Mouse (Mus musculus): ENCODE measurements around the gene Sparcl1.

Sparcl1 gene

DNA sequence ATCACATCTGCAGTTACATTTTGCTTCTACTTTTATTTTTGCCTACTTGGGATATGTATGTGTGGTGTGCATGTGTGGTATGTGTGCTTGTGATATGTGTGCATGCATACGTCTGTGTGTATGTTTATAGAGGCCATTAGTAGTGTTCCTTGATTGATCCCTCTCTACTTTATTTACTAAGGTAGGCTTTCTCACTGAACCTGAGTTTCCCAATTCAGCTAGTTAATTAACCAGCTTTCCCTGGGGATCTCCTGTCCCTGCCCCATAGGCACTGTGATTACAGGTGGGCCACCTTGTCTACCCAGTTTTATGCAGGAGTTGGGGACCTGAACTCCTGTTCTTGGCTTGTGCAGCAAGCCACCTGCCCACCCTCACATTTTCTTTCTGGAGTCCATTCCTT lies 76.8 kb downstream of the Sparcl1 start:
- TF ChIP-seq POU5F1 (IDR thresholded peaks at IDR 0.05; ENCODE audit: borderline replicate concordance, low read length) (no peak), NANOG (IDR thresholded peaks at IDR 0.05; ENCODE audit: borderline replicate concordance, low read length) (no peak), CTCF (conservative IDR thresholded peaks at IDR 0.05; ENCODE audit: low read length) (no peak)
- 0 out of 2 replicates have a peak, but pooled peaks cover 2% of the 10 kb centered on the region for H3K4me1 ChIP-seq (replicated peaks; ENCODE audit: low read depth, low read length)
- H3K36me3 ChIP-seq (ENCODE audit: insufficient read depth, low read length), result no peaks in the 10 kb centered on the region
- peaks cover 17% of the 10 kb centered on the region for H3K9me3 ChIP-seq (ENCODE audit: low read length)
- H3K4me3 ChIP-seq (replicated peaks; ENCODE audit: low read length), result no peak overlapping the region
- no peaks in the 10 kb centered on the region for H3K27me3 ChIP-seq (ENCODE audit: insufficient read depth, low read length)

DNA sequence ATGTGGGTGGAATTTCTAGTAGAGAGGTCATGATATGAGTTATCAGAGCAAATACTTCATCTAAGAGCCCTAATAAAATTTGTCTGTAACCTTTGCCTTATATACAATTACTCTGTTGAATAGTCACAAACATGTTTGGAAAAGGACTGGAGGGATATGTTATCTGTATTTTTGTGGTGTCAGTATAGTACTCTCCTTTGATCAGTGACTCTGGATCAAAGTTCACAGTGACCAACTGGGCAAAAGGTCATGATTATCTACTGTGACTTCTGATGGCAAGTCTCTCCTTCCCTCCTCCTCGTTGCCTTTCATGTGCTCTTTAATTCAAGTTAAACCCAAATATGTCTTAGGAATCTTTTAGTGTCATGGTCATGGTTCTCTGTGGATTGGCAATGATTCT lies 77.7 kb downstream of the Sparcl1 start:
- no peaks in the 10 kb centered on the region for H3K36me3 ChIP-seq (ENCODE audit: insufficient read depth, low read length)
- TF ChIP-seq POU5F1 (IDR thresholded peaks at IDR 0.05; ENCODE audit: borderline replicate concordance, low read length) (no peak), NANOG (IDR thresholded peaks at IDR 0.05; ENCODE audit: borderline replicate concordance, low read length) (no peak), CTCF (conservative IDR thresholded peaks at IDR 0.05; ENCODE audit: low read length) (no peak)
- H3K4me3 ChIP-seq (replicated peaks; ENCODE audit: low read length), result no peak overlapping the region
- no peaks in the 10 kb centered on the region for H3K27me3 ChIP-seq (ENCODE audit: insufficient read depth, low read length)
- H3K4me1 ChIP-seq (replicated peaks; ENCODE audit: low read depth, low read length), result peaks cover 10% of the 10 kb centered on the region
- peaks cover 17% of the 10 kb centered on the region for H3K9me3 ChIP-seq (ENCODE audit: low read length)

DNA sequence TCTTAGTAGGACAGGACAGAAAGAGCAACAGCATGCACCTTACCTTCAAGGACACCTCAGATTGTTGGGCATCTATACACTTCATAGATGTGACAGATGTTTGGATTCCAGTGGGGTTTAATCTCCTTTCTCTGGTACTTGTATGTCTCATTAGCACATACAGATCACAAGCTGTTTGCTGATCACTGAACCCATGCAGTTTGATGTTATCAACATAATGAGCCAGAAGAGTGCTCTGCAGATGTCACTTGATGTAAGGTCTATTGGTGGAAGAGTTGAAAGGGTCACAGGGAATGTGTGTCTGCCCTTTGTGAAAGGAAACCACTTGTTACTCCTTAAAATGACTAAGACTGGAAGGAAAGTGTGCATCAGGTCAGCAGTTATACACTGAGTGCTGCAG lies 78.5 kb downstream of the Sparcl1 start:
- Histone ChIP-seq H3K9me3 (ENCODE audit: low read length) (peaks cover 17% of the 10 kb centered on the region), H3K36me3 (ENCODE audit: insufficient read depth, low read length) (no peaks in the 10 kb centered on the region), H3K27me3 (ENCODE audit: insufficient read depth, low read length) (no peaks in the 10 kb centered on the region), H3K4me1 (replicated peaks; ENCODE audit: low read depth, low read length) (peaks cover 18% of the 10 kb centered on the region), H3K4me3 (replicated peaks; ENCODE audit: low read length) (no peak overlapping the region)
- TF ChIP-seq POU5F1 (IDR thresholded peaks at IDR 0.05; ENCODE audit: borderline replicate concordance, low read length) (no peak), NANOG (IDR thresholded peaks at IDR 0.05; ENCODE audit: borderline replicate concordance, low read length) (no peak), CTCF (conservative IDR thresholded peaks at IDR 0.05; ENCODE audit: low read length) (no peak)

DNA sequence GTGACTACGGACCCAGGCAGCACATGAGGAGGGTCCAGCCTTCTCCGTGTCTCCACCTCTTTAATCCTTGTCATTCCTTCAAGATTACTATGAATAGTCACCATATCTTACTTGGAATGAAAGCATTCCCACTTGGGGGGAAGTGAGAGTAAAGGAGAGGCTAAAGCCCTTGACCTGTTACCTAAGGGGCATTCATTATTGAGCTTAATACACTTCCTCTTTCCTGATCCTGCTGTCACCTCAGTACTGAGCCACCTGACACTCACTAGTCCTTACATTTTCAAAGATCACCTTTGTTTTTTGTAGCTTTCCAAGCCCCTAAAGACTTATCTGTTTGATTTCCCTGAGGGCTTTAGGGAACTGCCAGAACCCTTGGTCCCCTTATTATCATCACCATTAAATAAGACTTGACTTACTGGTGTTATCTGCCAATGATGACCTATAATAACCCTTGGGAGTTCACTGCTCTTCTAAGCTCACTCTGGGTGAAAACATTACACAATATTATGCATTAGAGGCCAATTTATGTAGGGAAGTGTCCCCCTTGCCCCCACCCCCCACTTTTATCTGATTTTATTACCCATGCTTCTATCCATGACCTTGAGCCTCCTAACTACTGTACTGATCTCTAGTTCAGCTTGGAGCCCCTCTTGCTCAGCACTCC lies 81.0 kb downstream of the Sparcl1 start:
- TF ChIP-seq POU5F1 (IDR thresholded peaks at IDR 0.05; ENCODE audit: borderline replicate concordance, low read length) (no peak), CTCF (conservative IDR thresholded peaks at IDR 0.05; ENCODE audit: low read length) (no peak), NANOG (IDR thresholded peaks at IDR 0.05; ENCODE audit: borderline replicate concordance, low read length) (no peak)
- peaks cover 19% of the 10 kb centered on the region for H3K4me1 ChIP-seq (replicated peaks; ENCODE audit: low read depth, low read length)
- H3K36me3 ChIP-seq (ENCODE audit: insufficient read depth, low read length), result no peaks in the 10 kb centered on the region
- H3K4me3 ChIP-seq (replicated peaks; ENCODE audit: low read length), result no peak overlapping the region
- H3K9me3 ChIP-seq (ENCODE audit: low read length), result peaks cover 17% of the 10 kb centered on the region
- H3K27me3 ChIP-seq (ENCODE audit: insufficient read depth, low read length), result no peaks in the 10 kb centered on the region

All from E14TG2a.4 (cell line).